Mouse (Mus musculus) kidney, postnatal 0 days (tissue): ENCODE data around the gene Lpgat1. TPM values are rescaled to one million over a fixed set of nuclear protein-coding genes. Genes with fewer than 3 reads are reported as not detected.

Source experiments
- ATAC-seq: fragments of 200-750 bp; cut with Nextera tagmentation; replicated peaks from 2 replicates; pipeline ENCODE4 v1.8.0; 2017; ENCODE audit warnings: low read depth, moderate number of reproducible peaks, moderate TSS enrichment, moderate library complexity; ENCODE audit not compliant: low FRiP score
- DNase-seq: peaks from one replicate; pipeline ENCODE4 v3.0.0-alpha.2; 2016; ENCODE audit warnings: low spot score
- H3K27ac ChIP-seq: fragments of 300-500 bp; sonication (generic); 2 replicates; pipeline ENCODE4 v1.5.1; 2014; ENCODE audit warnings: mild to moderate bottlenecking
- H3K27me3 ChIP-seq: fragments of 300-500 bp; sonication (generic); 2 replicates; pipeline ENCODE4 v1.6.1; 2014; ENCODE audit warnings: low read length, mixed read lengths; ENCODE audit not compliant: insufficient read depth
- H3K36me3 ChIP-seq: fragments of 300-500 bp; sonication (generic); 2 replicates; pipeline ENCODE4 v1.6.1; 2014; ENCODE audit warnings: low read length, mixed read lengths; ENCODE audit not compliant: insufficient read depth
- H3K4me1 ChIP-seq: fragments of 300-500 bp; sonication (generic); replicated peaks from 2 replicates; pipeline ENCODE4 v1.6.1; 2014; ENCODE audit warnings: antibody characterized with exemption, low read length, mixed read lengths; ENCODE audit not compliant: insufficient read depth
- H3K4me2 ChIP-seq: fragments of 300-500 bp; sonication (generic); 2 replicates; pipeline ENCODE4 v1.6.1; 2014; ENCODE audit warnings: mild to moderate bottlenecking, low read length, moderate library complexity, mixed read lengths
- H3K4me3 ChIP-seq: fragments of 300-500 bp; sonication (generic); replicated peaks from 2 replicates; pipeline ENCODE4 v1.5.1; 2014; ENCODE audit warnings: low read depth, low read length
- H3K9ac ChIP-seq: fragments of 300-500 bp; sonication (generic); 2 replicates; pipeline ENCODE4 v1.6.1; 2014; ENCODE audit warnings: low read depth, low read length
- H3K9me3 ChIP-seq: fragments of 300-500 bp; sonication (generic); replicated peaks from 2 replicates; pipeline ENCODE4 v1.6.1; 2016; ENCODE audit warnings: low read length, inconsistent platforms, mixed read lengths
- CTCF ChIP-seq: IDR thresholded peaks from 2 replicates; pipeline ENCODE4 v1.5.1; 2016; ENCODE audit warnings: antibody characterized with exemption, low read depth, mild to moderate bottlenecking, moderate library complexity
- whole genome bisulfite sequencing: fragments of 180-500 bp; shearing (Covaris S2); extraction: QIAGEN DNeasy Blood & Tissue Kit; methylation state at CpG from one replicate; pipeline ENCODE4 v1.1.7; 2014; 5-methylcytosine and 5-hydroxymethylcytosine counted together
- polyA plus RNA-seq: library from polyadenylated mRNA; unstranded; fragments of >200 nt; fragmentation: Nextera tagmentation; extraction: Ambion mirVana; gene quantifications from 2 replicates; pipeline ENCODE4 v1.2.1, GENCODE M21; 2015

The Lpgat1 gene
- polyA plus RNA-seq, 1 experiment from 2014 or later: 37.1 TPM

DNA sequence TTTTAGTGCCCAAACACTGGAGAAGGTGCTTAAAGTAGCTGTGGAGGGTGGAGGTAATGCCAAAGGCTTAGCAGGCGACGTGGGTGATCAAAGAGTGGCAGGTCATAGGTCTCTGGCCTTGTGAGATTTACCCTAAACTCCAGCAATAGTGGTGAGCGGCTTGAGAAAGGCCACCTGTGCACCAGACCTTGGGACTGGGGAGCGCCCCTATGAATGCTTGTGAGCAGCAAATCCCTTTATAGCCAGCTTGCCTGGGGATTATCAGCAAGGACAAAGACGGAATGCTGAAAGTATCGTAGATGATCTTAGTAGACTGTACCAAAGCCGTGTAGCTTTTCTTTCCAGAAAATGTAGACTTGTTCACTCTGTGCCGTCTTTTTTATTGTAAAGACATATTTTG lies 59.9 kb downstream of the Lpgat1 start:
- no peak for DNase-seq
- Histone ChIP-seq H3K36me3 (peaks cover 40% of the 10 kb centered on the region), H3K27ac (no peak overlapping the region), H3K9me3 (no peaks in the 10 kb centered on the region), H3K4me3 (no peak overlapping the region), H3K4me1 (no peaks in the 10 kb centered on the region), H3K4me2 (no peak overlapping the region), H3K9ac (no peak overlapping the region), H3K27me3 (no peaks in the 10 kb centered on the region)
- no peak for ATAC-seq
- 67% methylated on average over 8 of the region's 8 CpGs for WGBS
- no peak for TF ChIP-seq CTCF

DNA sequence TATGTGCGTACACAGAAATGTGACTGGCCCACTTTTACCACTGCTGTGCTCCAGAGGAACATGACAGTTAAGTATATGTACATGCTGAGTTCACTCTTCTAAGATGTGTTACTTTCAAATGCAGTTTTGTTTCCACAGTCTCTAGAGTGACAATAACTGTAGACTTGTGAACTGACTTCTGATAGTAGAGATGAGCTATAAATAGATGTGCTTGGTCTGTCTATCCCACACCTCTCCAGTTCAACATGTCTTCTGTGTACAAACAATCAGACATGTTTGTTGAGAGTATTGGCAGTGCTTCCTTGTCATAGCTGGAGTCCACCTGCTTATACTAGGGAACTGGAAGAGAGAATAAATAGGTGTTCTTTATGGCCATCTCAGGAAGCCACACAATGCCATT lies 62.8 kb downstream of the Lpgat1 start:
- no peak for TF ChIP-seq CTCF
- no peaks in the 10 kb centered on the region for H3K9me3 ChIP-seq
- H3K4me3 ChIP-seq: no peak overlapping the region
- H3K27ac ChIP-seq: no peak overlapping the region
- H3K36me3 ChIP-seq: peaks cover 24% of the 10 kb centered on the region
- no peak for DNase-seq
- H3K4me1 ChIP-seq: no peaks in the 10 kb centered on the region
- H3K9ac ChIP-seq: no peak overlapping the region
- ATAC-seq: no peak
- WGBS: 100% methylated on average over 1 of the region's 1 CpGs
- no peak overlapping the region for H3K4me2 ChIP-seq
- H3K27me3 ChIP-seq: no peaks in the 10 kb centered on the region

DNA sequence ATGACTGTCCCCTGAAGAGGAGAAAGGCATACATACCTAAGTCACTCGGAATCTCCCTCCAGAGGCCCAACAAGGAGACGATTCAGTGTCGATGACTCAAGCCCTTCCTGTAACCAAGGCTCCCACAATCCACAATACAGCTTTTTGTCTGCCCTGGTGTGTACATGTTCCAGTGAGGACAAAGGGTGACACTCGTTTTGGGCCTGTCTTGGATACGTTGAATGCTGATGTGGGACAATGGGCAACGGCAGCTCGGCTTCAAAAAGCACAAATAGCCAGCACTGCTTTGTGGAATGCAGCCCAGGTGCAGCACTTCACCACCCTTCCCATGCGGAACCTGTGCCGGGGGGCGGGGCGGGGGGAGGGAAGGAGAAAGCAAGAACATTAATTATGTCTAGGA lies 67.5 kb downstream of the Lpgat1 start:
- Histone ChIP-seq H3K4me1 (no peaks in the 10 kb centered on the region), H3K27ac (no peak overlapping the region), H3K4me3 (no peak overlapping the region), H3K9ac (no peak overlapping the region), H3K4me2 (no peak overlapping the region), H3K36me3 (no peaks in the 10 kb centered on the region; the same call in 1 of the 2 replicates), H3K9me3 (no peaks in the 10 kb centered on the region; the same call in 1 of the 2 replicates), H3K27me3 (no peaks in the 10 kb centered on the region)
- TF ChIP-seq CTCF: no peak
- 60% methylated on average over 11 of the region's 11 CpGs for WGBS
- DNase-seq: no peak
- no peak for ATAC-seq

DNA sequence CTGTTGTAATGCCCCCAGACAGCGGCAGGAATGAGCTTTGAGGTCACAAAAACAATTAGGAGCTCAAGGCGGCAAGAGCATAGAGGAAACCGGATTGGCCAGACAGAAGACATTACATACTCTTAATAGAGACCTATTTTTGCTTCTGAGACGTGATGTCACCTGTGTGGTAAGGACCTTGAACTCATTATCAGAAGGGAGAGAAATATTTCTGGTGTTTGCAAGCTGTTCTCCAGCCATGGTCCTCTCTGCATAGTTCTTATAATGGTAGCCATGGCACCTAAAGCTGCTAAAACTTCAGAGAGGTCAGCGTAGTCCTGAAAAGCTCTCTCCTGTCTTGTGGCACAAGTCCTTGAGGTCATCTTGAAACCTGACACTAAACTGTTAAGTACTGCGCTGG lies 68.6 kb downstream of the Lpgat1 start:
- Histone ChIP-seq H3K9me3 (no peaks in the 10 kb centered on the region; the same call in 1 of the 2 replicates), H3K4me3 (no peak overlapping the region), H3K36me3 (no peaks in the 10 kb centered on the region), H3K4me1 (no peaks in the 10 kb centered on the region), H3K27ac (no peak overlapping the region), H3K4me2 (no peak overlapping the region), H3K9ac (no peak overlapping the region), H3K27me3 (no peaks in the 10 kb centered on the region)
- TF ChIP-seq CTCF: no peak
- WGBS: 47% methylated on average over 6 of the region's 6 CpGs
- DNase-seq (no peak), ATAC-seq (no peak)

DNA sequence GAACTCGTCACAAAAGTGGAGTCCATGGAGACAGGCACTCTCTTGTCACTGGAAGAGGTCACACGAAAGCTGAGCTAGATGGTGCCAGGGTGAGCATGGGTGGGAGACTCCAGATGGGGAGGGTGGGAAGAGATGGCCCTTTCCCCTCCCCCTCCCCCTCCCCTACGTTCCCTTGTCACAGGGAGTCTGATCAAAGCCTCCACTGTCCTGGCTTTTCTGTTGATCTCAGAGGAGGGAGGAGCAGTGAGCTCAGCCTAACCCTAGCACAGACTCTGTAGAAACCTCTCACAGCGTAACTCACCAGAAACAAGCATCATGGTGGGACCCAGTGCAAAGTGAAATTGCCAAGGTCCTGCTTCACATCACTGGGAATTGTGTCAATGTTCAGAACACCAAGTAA lies 69.7 kb downstream of the Lpgat1 start:
- Histone ChIP-seq H3K4me3 (no peak overlapping the region), H3K27ac (no peak overlapping the region), H3K36me3 (no peaks in the 10 kb centered on the region), H3K4me2 (no peak overlapping the region), H3K4me1 (no peaks in the 10 kb centered on the region), H3K9me3 (no peaks in the 10 kb centered on the region; the same call in 1 of the 2 replicates), H3K9ac (no peak overlapping the region), H3K27me3 (no peaks in the 10 kb centered on the region)
- DNase-seq (no peak), ATAC-seq (no peak)
- TF ChIP-seq CTCF: no peak
- 24% methylated on average over 4 of the region's 4 CpGs for WGBS

DNA sequence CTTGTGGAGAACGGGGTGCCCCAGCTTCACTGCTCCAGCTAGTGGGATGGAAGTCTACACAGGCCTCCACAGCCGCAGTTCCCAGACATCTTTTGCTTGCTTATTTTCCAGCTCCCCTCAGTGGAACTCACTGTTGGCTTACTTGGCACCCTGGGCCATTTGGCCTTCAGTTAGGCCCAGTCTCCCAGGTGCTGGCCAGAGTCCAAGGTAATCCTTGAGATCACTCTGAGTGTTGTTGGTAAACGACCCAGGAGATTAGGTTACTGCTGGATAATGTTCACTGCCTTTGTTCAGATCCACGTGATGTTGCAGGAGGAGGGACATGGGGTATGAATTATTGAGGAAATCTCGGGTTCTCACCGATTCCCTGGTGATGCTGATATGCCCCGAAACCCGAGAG lies 75.4 kb downstream of the Lpgat1 start:
- Histone ChIP-seq H3K27me3 (no peaks in the 10 kb centered on the region), H3K9me3 (no peaks in the 10 kb centered on the region; the same call in 1 of the 2 replicates), H3K36me3 (no peaks in the 10 kb centered on the region), H3K4me2 (no peak overlapping the region), H3K27ac (no peak overlapping the region), H3K4me1 (no peaks in the 10 kb centered on the region), H3K4me3 (no peak overlapping the region), H3K9ac (no peak overlapping the region)
- no peak for TF ChIP-seq CTCF
- WGBS: 48% methylated on average over 8 of the region's 8 CpGs
- ATAC-seq: peak; percentile 58
- DNase-seq: peak; percentile 54

DNA sequence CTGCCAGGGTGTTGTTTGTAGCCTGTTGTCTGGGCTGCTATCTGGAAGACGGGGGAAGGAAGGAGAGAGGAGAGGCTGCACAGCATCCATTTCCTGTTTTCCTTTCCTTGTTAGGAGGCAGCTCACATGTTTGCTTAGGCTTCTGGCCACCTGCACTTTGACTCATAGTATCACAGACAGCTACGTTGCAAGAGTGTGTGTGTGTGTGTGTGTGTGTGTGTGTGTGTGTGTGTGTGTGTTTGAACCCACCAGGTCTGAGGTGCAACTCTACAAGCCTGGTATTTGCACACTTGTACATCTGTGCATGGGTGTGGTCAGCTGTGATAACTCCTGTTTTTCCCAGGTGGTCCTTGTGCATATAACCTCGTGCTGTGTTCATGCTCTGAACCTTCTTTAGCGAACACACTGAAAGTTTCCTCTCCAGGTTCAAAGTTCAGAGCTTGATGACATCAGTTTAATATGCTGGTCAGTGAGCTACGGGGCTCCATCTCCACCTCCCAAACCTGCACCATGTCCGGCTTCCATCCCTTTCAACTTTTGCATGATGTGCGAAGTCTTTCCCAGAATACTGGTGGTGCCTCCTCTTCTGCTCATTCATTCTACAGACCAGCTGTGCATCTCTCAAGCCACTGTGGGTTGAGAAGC lies 76.4 kb downstream of the Lpgat1 start:
- no peak overlapping the region for H3K4me3 ChIP-seq
- H3K4me2 ChIP-seq: no peak overlapping the region
- H3K9me3 ChIP-seq: no peaks in the 10 kb centered on the region; the same call in 1 of the 2 replicates
- 69% methylated on average over 7 of the region's 7 CpGs for WGBS
- TF ChIP-seq CTCF: no peak
- no peaks in the 10 kb centered on the region for H3K36me3 ChIP-seq
- no peak overlapping the region for H3K27ac ChIP-seq
- H3K4me1 ChIP-seq: no peaks in the 10 kb centered on the region
- no peak overlapping the region for H3K9ac ChIP-seq
- ATAC-seq (no peak), DNase-seq (no peak)
- H3K27me3 ChIP-seq: no peaks in the 10 kb centered on the region
